Mouse (Mus musculus): ENCODE measurements around the gene Garem2. TPM values are rescaled to one million over a fixed set of nuclear protein-coding genes. Genes with fewer than 3 reads are reported as not detected.
A peak's percentile ranks its signal among the peaks of the same experiment; 100 is the strongest.

Gene Garem2
- polyA plus RNA-seq, 1 experiment from 2014 or later, result 14.3 TPM

DNA sequence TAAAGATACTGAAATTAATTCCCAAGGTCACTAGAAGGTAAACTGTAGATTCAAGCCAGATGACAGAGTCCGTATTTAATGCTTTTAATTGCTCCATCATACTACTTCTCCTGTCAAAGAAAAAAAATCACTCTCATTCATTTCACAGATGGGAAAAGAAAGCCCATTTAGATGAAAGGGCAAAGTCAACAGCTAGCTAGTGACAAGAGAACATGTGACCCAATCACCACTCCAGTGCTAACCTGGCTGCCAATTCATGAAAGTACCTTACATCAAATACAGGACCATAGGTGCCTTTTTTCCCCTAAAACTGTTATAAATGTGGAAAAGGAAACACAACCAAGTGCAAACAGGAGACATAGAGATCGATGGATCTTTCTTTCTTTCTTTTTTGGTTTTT is 48.3 kb downstream of the Garem2 start:
- WGBS, result 93% methylated on average over 2 of the region's 2 CpGs
- H3K27ac ChIP-seq (ENCODE audit: low read depth, low read length), result no peak overlapping the region
- H3K9me3 ChIP-seq (ENCODE audit: control insufficient read depth, low read length), result no peaks in the 10 kb centered on the region
- ATAC-seq (ENCODE audit: low FRiP score) (no peak), DNase-seq (ENCODE audit: low spot score, missing footprints) (no peak)
- H3K4me1 ChIP-seq (ENCODE audit: control insufficient read depth, insufficient read depth, low read length), result 0 out of 2 replicates have a peak, but pooled peaks cover 3% of the 10 kb centered on the region
- no peaks in the 10 kb centered on the region for H3K36me3 ChIP-seq (ENCODE audit: control insufficient read depth, insufficient read depth, low read length)
- no peak overlapping the region for H3K9ac ChIP-seq (ENCODE audit: low read length)
- no peaks in the 10 kb centered on the region for H3K27me3 ChIP-seq (ENCODE audit: control insufficient read depth, insufficient read depth, low read length)
- no peak overlapping the region for H3K4me3 ChIP-seq (ENCODE audit: low read depth, low read length)
- H3K4me2 ChIP-seq, result no peak overlapping the region

DNA sequence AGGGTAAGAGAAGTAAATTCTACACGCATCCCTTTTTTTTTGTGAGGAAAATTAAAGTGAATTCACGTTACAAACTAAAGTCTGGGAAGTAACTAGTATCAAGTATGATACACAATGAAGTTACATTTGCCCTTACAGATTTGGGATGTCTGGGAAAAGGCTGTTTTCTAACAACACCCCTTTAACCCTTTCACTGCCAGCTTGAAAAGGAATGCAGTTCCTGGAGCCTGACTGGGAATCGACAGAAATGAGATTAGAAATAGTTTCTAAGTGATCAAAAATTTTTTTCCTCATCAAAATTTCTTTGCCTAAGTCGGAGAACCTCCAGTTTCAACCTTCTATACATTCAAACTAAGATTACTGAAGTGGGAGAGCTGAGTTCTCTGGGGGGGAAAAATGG is 49.1 kb downstream of the Garem2 start:
- DNase-seq (ENCODE audit: low spot score, missing footprints) (peak; percentile 88), ATAC-seq (ENCODE audit: low FRiP score) (no peak)
- H3K4me2 ChIP-seq, result peak overlapping the region; percentile 80
- no peaks in the 10 kb centered on the region for H3K27me3 ChIP-seq (ENCODE audit: control insufficient read depth, insufficient read depth, low read length)
- 23% methylated on average over 4 of the region's 4 CpGs for WGBS
- H3K27ac ChIP-seq (ENCODE audit: low read depth, low read length), result no peak overlapping the region
- H3K36me3 ChIP-seq (ENCODE audit: control insufficient read depth, insufficient read depth, low read length), result no peaks in the 10 kb centered on the region
- peak overlapping the region; percentile 95 for H3K4me3 ChIP-seq (ENCODE audit: low read depth, low read length)
- peak overlapping the region; percentile 87 for H3K9ac ChIP-seq (ENCODE audit: low read length)
- H3K9me3 ChIP-seq (ENCODE audit: control insufficient read depth, low read length), result no peaks in the 10 kb centered on the region
- H3K4me1 ChIP-seq (ENCODE audit: control insufficient read depth, insufficient read depth, low read length), result 0 out of 2 replicates have a peak, but pooled peaks cover 3% of the 10 kb centered on the region

DNA sequence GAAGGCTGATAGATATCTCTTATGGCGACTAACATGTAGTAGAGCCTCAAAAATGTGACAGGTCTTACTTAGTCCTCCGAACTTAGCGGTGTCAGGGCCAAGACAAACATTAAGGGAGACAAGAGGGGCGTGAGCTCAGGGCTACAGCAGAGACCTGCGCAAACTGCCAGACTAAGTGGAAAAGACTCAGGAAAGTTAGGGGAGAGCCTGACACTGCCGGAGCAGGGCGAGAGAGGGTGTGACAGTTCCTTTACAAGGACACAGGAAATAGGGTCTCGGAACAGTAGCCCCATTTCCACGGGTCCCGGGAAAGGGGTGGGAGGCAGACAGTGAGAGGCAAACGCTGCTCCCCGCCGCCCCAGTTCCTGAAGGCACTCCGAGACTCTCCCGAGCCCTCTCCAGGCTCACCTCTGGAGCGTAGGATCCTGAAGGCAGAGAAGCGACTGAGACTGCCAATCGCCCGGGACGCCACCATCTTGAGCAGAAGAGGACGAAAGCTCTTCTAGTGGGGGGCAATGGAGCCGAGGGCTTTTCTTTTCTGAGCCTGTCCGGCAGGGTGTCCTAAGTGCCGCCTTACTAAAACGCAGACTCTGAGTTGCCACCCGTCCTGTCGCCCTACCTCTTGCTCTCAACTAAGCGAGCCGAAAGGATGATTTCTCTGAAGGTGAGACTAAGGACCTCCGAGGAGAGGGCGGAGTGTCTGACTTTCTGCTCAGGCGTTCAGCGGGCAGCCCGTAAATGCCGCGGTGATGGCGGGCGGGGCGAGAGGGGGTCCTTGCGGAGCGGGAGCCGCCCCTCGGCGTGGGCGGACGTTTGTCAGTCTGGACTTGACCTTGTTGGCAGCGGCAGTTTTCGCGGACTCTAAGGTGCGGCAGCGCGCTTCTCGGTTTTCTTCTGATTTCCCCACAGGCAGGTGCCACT is 49.8 kb downstream of the Garem2 start, which contains the start of the genes Hadha and Hadhb:
Gene Hadha (minus strand): TSS at position 689 of the 921 bp plus-strand sequence.
Gene Hadhb (plus strand): TSS at position 775 of the 921 bp plus-strand sequence.
- Histone ChIP-seq H3K4me3 (ENCODE audit: low read depth, low read length) (peak within 1 kb of the TSS; percentile 95), H3K9ac (ENCODE audit: low read length) (peak within 1 kb of the TSS; percentile 87), H3K9me3 (ENCODE audit: control insufficient read depth, low read length) (no peaks in the 10 kb centered on the region), H3K27ac (ENCODE audit: low read depth, low read length) (peak within 1 kb of the TSS; percentile 75), H3K4me1 (ENCODE audit: control insufficient read depth, insufficient read depth, low read length) (0 out of 2 replicates have a peak, but pooled peaks cover 3% of the 10 kb centered on the region), H3K36me3 (ENCODE audit: control insufficient read depth, insufficient read depth, low read length) (no peaks in the 10 kb centered on the region), H3K4me2 (peak within 1 kb of the TSS; percentile 80), H3K27me3 (ENCODE audit: control insufficient read depth, insufficient read depth, low read length) (no peaks in the 10 kb centered on the region)
- WGBS, result under 1% methylated on average over 53 of the region's 53 CpGs
- ATAC-seq (ENCODE audit: low FRiP score) (peak; percentile 91), DNase-seq (ENCODE audit: low spot score, missing footprints) (peak; percentile 99)

DNA sequence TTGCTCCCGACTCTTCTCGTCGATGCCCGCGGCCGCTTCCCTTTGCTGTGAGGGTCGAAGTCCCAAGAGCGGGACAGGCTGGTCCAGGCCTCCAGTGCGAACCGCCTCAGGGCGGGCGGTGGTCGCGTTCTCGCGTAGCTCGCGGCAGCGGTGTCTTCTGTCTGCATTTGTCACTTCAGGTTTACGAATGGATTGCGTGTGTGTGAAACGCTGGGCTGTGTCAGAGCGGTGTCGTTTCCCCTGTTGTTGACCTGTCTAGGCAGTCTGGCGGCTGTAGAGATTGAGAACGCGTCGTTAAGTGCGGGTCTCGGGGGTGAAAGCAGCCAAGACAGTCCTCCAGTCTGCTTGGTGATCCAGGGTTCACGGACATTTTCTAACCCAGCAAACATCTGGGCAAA is 50.4 kb downstream of the Garem2 start:
- peak overlapping the region; percentile 75; the same call in 1 of the 2 replicates for H3K27ac ChIP-seq (ENCODE audit: low read depth, low read length)
- no peaks in the 10 kb centered on the region for H3K27me3 ChIP-seq (ENCODE audit: control insufficient read depth, insufficient read depth, low read length)
- 0% methylated on average over 31 of the region's 31 CpGs for WGBS
- DNase-seq (ENCODE audit: low spot score, missing footprints) (no peak), ATAC-seq (ENCODE audit: low FRiP score) (peak; percentile 81)
- peak overlapping the region; percentile 95 for H3K4me3 ChIP-seq (ENCODE audit: low read depth, low read length)
- no peaks in the 10 kb centered on the region for H3K36me3 ChIP-seq (ENCODE audit: control insufficient read depth, insufficient read depth, low read length)
- H3K4me1 ChIP-seq (ENCODE audit: control insufficient read depth, insufficient read depth, low read length), result 0 out of 2 replicates have a peak, but pooled peaks cover 3% of the 10 kb centered on the region
- H3K4me2 ChIP-seq, result peak overlapping the region; percentile 80
- no peaks in the 10 kb centered on the region for H3K9me3 ChIP-seq (ENCODE audit: control insufficient read depth, low read length)
- peak overlapping the region; percentile 87 for H3K9ac ChIP-seq (ENCODE audit: low read length)

DNA sequence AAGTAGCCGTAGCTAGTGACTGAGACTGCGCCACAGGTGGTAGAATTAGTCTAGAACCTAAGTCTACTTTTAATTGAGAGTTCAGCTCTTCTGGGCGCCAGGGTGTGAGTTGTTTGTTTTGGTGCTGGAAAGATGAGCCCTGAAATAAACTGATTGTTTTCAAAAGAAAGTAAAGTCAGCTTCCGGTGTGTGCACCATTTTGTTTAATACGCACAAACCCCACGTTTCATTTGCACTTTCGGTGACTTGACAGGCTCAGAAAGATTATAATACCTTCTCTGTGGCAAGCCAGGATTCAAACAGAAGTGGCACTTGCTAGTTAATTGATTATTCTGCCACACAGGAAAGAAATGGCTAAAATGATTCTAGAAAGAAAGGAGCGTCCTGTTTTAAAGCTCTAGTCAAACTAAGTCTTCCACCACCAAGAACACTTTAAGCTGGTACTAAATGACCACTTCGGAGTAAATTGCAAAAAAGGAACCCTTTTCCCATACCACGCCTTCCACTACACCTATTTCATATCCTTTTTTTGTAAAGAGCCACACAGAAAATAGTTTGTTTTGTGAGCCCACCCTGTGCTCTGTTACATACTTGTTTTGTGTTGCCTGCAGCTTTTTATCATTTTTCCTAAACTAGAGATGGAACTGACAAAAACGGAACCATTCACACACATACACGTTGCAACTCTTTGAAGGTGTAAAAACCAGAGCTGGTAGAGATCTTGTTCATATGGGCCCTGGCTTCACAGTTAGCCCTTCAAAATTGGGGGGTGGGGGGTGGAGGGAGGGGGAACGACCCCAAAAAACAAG is 51.1 kb downstream of the Garem2 start:
- DNase-seq (ENCODE audit: low spot score, missing footprints), result peak; percentile 85
- WGBS, result 39% methylated on average over 13 of the region's 13 CpGs
- Histone ChIP-seq H3K36me3 (ENCODE audit: control insufficient read depth, insufficient read depth, low read length) (no peaks in the 10 kb centered on the region), H3K4me2 (peak overlapping the region; percentile 80), H3K27ac (ENCODE audit: low read depth, low read length) (no peak overlapping the region), H3K27me3 (ENCODE audit: control insufficient read depth, insufficient read depth, low read length) (no peaks in the 10 kb centered on the region), H3K4me3 (ENCODE audit: low read depth, low read length) (peak overlapping the region; percentile 95), H3K4me1 (ENCODE audit: control insufficient read depth, insufficient read depth, low read length) (0 out of 2 replicates have a peak, but pooled peaks cover 3% of the 10 kb centered on the region), H3K9me3 (ENCODE audit: control insufficient read depth, low read length) (no peaks in the 10 kb centered on the region), H3K9ac (ENCODE audit: low read length) (peak overlapping the region; percentile 87)
- no peak for ATAC-seq (ENCODE audit: low FRiP score)

DNA sequence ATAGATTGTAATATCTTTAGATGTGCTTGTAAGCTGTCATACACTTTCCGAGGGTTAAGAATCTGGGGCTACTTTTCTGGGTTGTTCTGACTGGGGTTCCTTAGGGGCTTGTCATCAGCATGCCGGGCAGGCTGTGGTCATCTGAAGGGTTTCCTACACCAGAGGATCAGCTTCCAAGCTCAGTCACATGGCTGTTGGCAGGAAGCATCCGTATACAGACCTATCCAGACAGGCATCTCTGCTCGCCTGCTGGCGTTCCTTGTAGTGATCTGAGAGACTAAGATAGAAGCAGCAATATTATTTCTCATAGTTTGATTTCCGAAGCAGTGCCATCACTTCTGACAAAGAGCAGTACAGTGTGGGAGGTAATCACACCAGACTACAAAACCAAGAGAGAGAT is 54.6 kb downstream of the Garem2 start:
- 94% methylated on average over 6 of the region's 6 CpGs for WGBS
- no peaks in the 10 kb centered on the region for H3K27me3 ChIP-seq (ENCODE audit: control insufficient read depth, insufficient read depth, low read length)
- no peaks in the 10 kb centered on the region for H3K36me3 ChIP-seq (ENCODE audit: control insufficient read depth, insufficient read depth, low read length)
- ATAC-seq (ENCODE audit: low FRiP score), result no peak
- no peaks in the 10 kb centered on the region for H3K4me1 ChIP-seq (ENCODE audit: control insufficient read depth, insufficient read depth, low read length)
- no peak overlapping the region for H3K4me3 ChIP-seq (ENCODE audit: low read depth, low read length)
- no peak overlapping the region for H3K4me2 ChIP-seq
- no peak overlapping the region for H3K9ac ChIP-seq (ENCODE audit: low read length)
- no peak overlapping the region for H3K27ac ChIP-seq (ENCODE audit: low read depth, low read length)
- DNase-seq (ENCODE audit: low spot score, missing footprints), result no peak
- no peaks in the 10 kb centered on the region for H3K9me3 ChIP-seq (ENCODE audit: control insufficient read depth, low read length)

DNA sequence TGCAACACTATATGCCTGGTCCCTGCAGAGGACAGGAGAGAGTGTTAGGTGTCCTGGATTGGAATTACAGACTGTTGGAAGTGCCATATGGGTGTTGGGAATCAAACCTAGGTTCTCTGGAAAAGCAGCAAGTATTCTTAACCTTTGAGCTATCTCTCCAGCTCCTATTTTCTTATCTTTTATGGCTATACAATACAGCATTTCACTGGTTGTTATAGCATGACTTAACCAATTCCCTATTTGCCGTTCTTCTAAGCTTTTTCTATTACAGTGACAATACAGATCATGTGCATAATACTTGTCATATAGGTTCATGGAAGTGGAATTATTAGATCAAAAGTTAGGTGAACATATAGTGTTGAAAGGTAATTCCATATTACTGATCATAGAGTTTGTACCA is 56.9 kb downstream of the Garem2 start:
- no peaks in the 10 kb centered on the region for H3K9me3 ChIP-seq (ENCODE audit: control insufficient read depth, low read length)
- DNase-seq (ENCODE audit: low spot score, missing footprints), result no peak
- H3K36me3 ChIP-seq (ENCODE audit: control insufficient read depth, insufficient read depth, low read length), result no peaks in the 10 kb centered on the region
- no peaks in the 10 kb centered on the region for H3K27me3 ChIP-seq (ENCODE audit: control insufficient read depth, insufficient read depth, low read length)
- no peak for ATAC-seq (ENCODE audit: low FRiP score)
- no peaks in the 10 kb centered on the region for H3K4me1 ChIP-seq (ENCODE audit: control insufficient read depth, insufficient read depth, low read length)
- no peak overlapping the region for H3K4me2 ChIP-seq
- no peak overlapping the region for H3K27ac ChIP-seq (ENCODE audit: low read depth, low read length)
- H3K9ac ChIP-seq (ENCODE audit: low read length), result no peak overlapping the region
- H3K4me3 ChIP-seq (ENCODE audit: low read depth, low read length), result no peak overlapping the region
- WGBS, result 87% methylated on average over 1 of the region's 1 CpGs

DNA sequence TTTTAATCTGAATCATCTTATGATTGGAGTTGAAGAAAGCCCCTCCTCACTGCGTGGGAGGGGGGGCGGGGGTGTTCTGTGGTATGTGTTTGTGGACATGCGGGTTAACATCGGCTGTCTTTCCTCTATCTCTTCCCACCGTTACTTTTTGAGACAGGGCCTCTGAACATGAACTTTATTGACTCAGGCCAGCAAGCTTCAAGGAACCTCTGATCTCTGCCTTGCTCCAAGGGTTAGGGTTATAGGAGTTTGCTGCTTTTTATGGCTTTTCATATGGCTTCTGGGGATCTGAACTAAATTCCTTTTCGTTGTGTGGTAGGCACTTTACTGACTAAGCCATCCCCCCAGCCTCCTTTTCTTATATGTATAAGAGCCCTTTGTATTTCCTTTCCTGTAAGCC is 57.4 kb downstream of the Garem2 start:
- no peak overlapping the region for H3K27ac ChIP-seq (ENCODE audit: low read depth, low read length)
- H3K36me3 ChIP-seq (ENCODE audit: control insufficient read depth, insufficient read depth, low read length), result no peaks in the 10 kb centered on the region
- DNase-seq (ENCODE audit: low spot score, missing footprints) (no peak), ATAC-seq (ENCODE audit: low FRiP score) (no peak)
- H3K4me2 ChIP-seq, result no peak overlapping the region
- 85% methylated on average over 6 of the region's 6 CpGs for whole genome bisulfite sequencing
- H3K9ac ChIP-seq (ENCODE audit: low read length), result no peak overlapping the region
- H3K27me3 ChIP-seq (ENCODE audit: control insufficient read depth, insufficient read depth, low read length), result no peaks in the 10 kb centered on the region
- no peaks in the 10 kb centered on the region for H3K4me1 ChIP-seq (ENCODE audit: control insufficient read depth, insufficient read depth, low read length)
- H3K9me3 ChIP-seq (ENCODE audit: control insufficient read depth, low read length), result no peaks in the 10 kb centered on the region
- no peak overlapping the region for H3K4me3 ChIP-seq (ENCODE audit: low read depth, low read length)

All from midbrain, embryonic 11.5 days (tissue).